Mouse (Mus musculus): ENCODE measurements at regions not wholly inside any gene's neighbourhood (a gene's known extent, or its start where the extent isn't known, plus 50 kb on each side); places are given as distances from the start of the nearest gene placed in this dataset.
"Not testable (repeated sequence)": the region's sequence is repeated elsewhere in the genome, so short reads cannot be mapped to it uniquely, and the experiment has no call there.

DNA sequence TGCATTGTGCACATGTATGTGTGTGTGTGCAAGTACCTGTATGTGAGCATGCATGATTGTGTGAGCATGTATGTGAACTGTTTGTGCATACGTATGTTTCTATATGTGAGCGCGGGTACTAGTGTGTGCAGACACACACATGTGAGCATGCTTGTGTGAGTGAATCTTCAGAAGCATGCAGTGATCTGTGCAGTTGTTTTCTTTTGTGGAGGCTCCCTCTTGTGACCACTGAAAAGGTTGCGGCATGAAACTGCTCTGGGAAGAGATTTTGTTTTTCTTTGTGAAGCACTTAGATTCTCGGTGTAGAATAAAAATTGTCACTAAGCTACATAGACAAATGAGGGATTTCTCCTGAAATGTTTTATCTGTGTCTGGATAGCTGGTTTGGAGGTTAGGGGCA is 189.2 kb upstream of the Rapgef5 start:
- not testable (repeated sequence) for H3K27ac ChIP-seq; H3K4me3 ChIP-seq; DNase-seq (ENCODE audit: low spot score); H3K36me3 ChIP-seq; H3K9me3 ChIP-seq; H3K27me3 ChIP-seq (ENCODE audit: insufficient read depth, poor library complexity, severe bottlenecking); H3K4me1 ChIP-seq
- WGBS, result 62% methylated on average over 5 of the region's 5 CpGs

DNA sequence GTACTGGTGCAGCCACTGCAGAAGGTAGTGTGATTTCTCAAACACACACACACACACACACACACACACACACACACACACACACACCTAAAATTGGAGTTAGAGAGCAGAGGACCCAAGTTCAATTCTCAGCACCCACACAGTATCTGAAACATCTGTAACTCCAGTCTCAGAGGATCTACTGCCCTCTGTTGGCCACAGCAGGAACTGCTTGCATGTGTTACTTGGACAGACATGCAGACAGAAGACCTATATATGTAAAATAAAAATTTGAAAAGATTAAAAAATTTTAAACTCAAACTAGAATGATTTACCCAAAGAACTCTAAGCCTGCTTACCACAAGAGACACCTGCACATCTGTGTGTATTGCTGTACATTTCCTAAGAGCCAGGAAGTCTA is 185.9 kb upstream of the Rapgef5 start:
- Histone ChIP-seq H3K36me3 (no peaks in the 10 kb centered on the region), H3K27ac (no peak overlapping the region), H3K9me3 (no peaks in the 10 kb centered on the region), H3K4me1 (no peaks in the 10 kb centered on the region), H3K4me3 (no peak overlapping the region), H3K27me3 (ENCODE audit: insufficient read depth, poor library complexity, severe bottlenecking) (no peaks in the 10 kb centered on the region)
- no peak for DNase-seq (ENCODE audit: low spot score)

DNA sequence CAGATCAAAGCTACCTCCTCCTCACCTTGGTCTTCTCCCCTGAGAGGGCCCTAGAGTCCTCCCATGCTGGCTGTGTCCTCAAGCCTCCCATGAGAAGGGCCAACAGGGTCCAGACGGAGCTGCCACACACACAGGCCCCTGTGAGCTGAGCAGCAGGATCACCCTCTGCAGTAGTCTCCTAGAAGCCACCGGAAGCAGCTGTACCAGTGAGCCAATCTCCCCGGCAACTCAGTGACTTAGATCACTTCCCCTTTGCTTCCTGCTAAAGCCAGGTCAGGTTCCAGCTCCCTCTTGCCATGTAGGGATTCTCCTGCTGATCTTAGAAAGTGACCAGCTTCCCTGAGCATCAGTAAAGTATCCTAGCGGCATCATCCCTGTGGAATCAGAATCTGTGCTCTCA is 179.4 kb upstream of the Rapgef5 start:
- no peaks in the 10 kb centered on the region for H3K27me3 ChIP-seq (ENCODE audit: insufficient read depth, poor library complexity, severe bottlenecking)
- 51% methylated on average over 4 of the region's 4 CpGs for WGBS
- H3K9me3 ChIP-seq, result no peaks in the 10 kb centered on the region
- DNase-seq (ENCODE audit: low spot score), result no peak
- H3K4me1 ChIP-seq, result no peaks in the 10 kb centered on the region
- no peak overlapping the region for H3K4me3 ChIP-seq
- H3K36me3 ChIP-seq, result no peaks in the 10 kb centered on the region
- H3K27ac ChIP-seq, result no peak overlapping the region

DNA sequence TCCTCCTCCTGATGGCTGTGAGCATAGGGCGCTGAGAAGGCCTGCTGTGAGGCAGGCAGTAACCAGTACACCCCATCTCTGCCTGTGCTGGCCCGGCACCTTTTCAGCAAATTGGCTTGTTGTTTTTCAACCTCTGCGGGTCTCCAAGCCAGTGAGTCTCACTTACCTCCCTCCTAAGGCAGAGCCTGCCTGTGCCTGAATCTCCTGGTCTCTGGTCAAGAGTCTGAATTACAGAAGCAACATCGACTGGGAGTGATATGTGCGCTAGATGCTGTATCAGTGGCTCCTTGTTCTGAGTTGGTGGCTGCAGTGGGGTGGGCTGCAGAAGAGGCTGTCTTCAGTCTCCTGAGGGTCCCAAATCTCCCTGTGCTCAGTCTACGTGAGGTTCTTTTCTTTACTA is 174.0 kb upstream of the Rapgef5 start:
- H3K36me3 ChIP-seq, result no peaks in the 10 kb centered on the region
- DNase-seq (ENCODE audit: low spot score), result no peak
- H3K27me3 ChIP-seq (ENCODE audit: insufficient read depth, poor library complexity, severe bottlenecking), result peaks cover 9% of the 10 kb centered on the region; the same call in 1 of the 2 replicates
- no peaks in the 10 kb centered on the region for H3K9me3 ChIP-seq
- H3K4me1 ChIP-seq, result peaks cover 19% of the 10 kb centered on the region
- no peak overlapping the region for H3K27ac ChIP-seq
- WGBS, result 34% methylated on average over 6 of the region's 6 CpGs
- no peak overlapping the region for H3K4me3 ChIP-seq

DNA sequence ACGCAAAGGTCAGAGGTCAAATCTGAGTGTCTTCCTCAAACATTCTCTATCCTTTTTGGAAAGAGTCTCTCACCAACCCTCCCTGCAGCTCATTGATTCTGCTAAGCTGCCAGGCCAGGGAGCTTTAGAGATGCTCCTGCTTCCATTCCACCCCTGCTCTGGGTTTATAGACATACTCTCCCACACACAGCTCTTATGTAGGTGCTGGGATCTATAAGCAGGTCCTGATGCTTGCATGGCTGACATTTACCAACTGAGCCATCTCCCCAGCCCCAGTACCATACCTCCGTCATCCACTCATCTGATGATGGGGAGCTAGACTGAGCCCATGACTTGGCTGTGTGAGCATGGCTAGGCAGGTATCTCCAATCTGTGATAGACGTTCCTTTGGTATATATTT is 173.2 kb upstream of the Rapgef5 start:
- no peak for DNase-seq (ENCODE audit: low spot score)
- 88% methylated on average over 3 of the region's 3 CpGs for WGBS
- no peaks in the 10 kb centered on the region for H3K36me3 ChIP-seq
- H3K27ac ChIP-seq, result no peak overlapping the region
- peaks cover 9% of the 10 kb centered on the region; the same call in 1 of the 2 replicates for H3K27me3 ChIP-seq (ENCODE audit: insufficient read depth, poor library complexity, severe bottlenecking)
- H3K4me3 ChIP-seq, result no peak overlapping the region
- peaks cover 20% of the 10 kb centered on the region for H3K4me1 ChIP-seq
- H3K9me3 ChIP-seq, result no peaks in the 10 kb centered on the region

DNA sequence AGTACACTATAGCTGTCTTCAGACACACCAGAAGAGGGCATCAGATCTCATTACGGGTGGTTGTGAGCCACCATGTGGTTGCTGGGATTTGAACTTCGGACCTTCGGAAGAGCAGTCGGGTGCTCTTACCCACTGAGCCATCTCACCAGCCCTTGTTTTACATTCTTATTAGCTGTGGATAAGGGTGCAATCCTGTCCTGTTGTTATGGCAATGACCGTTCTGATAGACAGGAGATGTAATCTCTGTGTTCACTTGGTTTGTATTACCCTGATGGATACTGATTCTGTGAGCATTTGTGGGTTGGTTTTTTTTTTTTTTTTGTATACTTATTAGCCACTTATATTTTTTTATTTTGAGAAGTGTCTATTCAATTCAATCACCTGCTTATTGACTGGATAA is 172.7 kb upstream of the Rapgef5 start:
- peaks cover 20% of the 10 kb centered on the region for H3K4me1 ChIP-seq
- 85% methylated on average over 5 of the region's 5 CpGs for WGBS
- H3K36me3 ChIP-seq; DNase-seq (ENCODE audit: low spot score); H3K4me3 ChIP-seq; H3K27ac ChIP-seq; H3K27me3 ChIP-seq (ENCODE audit: insufficient read depth, poor library complexity, severe bottlenecking); H3K9me3 ChIP-seq: not testable (repeated sequence)

DNA sequence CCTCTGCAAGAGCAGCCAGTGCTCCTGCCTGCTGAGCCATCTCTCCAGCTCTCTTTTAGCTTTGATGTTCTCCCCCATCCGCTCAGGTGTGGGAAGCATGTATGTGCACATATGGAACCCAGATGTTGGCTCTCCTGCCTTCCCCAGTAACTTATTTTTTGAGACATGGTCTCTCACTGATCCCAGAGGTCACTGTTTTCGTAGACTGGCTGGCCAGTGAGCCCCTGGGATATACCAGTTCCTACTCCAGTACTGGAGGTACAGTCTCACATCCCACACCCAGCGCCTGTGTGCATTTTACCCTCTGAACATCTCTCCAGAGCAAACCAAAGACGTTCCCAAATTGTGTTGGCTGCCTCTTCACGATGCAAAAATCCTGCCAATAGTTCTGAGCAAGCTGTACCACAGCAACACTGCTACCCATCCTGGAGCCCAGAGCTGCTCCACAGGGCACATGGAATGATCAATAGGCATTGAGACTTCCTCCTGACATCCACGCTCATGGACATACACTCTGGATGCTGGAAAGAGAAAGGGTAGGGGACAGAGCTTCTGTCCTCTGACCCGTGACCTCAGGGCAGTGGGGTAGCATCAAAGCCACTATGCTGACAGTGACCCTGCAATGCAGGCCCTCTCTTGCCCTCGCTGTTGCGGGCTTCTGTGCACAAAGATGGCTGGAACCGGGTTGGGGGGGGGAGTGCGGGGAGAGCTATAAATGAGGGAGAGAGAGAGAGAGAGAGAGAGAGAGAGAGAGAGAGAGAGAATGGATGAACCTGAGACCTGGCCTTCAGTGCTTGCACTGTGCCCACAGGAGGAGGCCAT is 171.8 kb upstream of the Rapgef5 start:
- Histone ChIP-seq H3K27me3 (ENCODE audit: insufficient read depth, poor library complexity, severe bottlenecking) (peaks cover 9% of the 10 kb centered on the region; the same call in 1 of the 2 replicates), H3K27ac (no peak overlapping the region), H3K36me3 (no peaks in the 10 kb centered on the region), H3K9me3 (no peaks in the 10 kb centered on the region), H3K4me3 (no peak overlapping the region), H3K4me1 (peaks cover 20% of the 10 kb centered on the region)
- DNase-seq (ENCODE audit: low spot score), result no peak
- 69% methylated on average over 11 of the region's 11 CpGs for WGBS

DNA sequence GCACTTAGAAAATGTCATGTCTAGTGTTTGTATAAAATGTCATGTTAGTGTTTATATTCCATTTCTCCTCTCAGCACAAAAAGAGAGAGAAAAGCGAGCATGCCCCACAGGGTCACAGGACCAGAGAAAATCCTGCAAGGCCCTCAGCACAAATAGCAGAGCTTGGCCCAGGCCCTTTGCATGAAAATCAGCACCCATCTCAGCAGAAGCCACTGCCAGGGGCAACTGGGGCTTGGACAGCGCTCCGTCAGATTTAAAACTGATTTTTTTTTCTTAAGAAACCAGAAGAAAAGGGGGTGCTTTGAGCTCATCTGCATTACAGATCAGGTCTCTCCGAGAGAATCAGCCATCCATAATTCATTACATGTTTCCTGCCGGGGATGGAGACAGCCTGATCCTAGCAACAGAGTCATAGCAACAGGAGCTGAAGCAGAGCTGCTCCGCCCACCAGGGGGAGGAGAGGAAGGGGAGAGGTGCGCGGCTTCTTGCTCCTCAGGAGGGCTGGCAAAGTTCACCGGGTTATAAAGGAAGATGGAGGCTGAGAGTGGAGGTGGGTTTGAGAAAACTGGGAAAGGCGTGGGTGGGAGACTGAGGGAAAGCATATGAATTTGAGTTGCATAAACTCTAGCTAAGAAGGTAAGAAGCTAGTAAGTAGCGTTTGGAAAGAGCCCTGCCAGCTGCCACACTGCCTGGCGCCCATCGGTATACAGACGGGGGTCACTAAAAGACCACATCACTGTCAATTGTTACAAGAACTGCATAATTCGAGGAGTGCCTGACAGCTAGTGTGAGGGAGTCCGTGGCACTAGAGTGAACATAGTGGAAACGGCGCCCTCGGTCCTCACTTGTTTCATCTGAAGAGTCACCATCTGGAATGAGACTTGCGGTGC is 170.9 kb upstream of the Rapgef5 start:
- DNase-seq (ENCODE audit: low spot score), result no peak
- Histone ChIP-seq H3K27me3 (ENCODE audit: insufficient read depth, poor library complexity, severe bottlenecking) (peaks cover 9% of the 10 kb centered on the region; the same call in 1 of the 2 replicates), H3K36me3 (no peaks in the 10 kb centered on the region), H3K27ac (no peak overlapping the region), H3K4me3 (no peak overlapping the region), H3K9me3 (no peaks in the 10 kb centered on the region), H3K4me1 (peaks cover 20% of the 10 kb centered on the region)
- WGBS, result 32% methylated on average over 20 of the region's 20 CpGs

DNA sequence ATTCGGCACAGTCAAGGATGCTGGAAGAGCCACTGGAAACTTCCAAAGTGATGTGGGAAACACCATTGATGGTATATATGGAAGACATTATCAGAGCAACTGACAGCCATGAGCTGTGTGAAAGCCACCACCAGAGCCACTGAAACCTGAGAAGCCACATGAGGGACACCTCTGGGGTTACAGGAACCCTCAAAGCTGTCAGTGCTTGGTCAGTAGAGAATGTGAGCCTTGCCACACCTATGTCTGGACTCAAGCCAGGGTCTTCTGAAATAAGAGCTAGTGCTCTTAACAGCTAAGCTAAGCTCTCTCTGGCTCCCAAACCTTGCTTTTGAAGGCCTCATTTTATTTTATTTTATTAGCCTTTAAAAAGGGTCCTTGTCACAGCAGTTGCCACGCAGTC is 170.2 kb upstream of the Rapgef5 start:
- peaks cover 9% of the 10 kb centered on the region; the same call in 1 of the 2 replicates for H3K27me3 ChIP-seq (ENCODE audit: insufficient read depth, poor library complexity, severe bottlenecking)

DNA sequence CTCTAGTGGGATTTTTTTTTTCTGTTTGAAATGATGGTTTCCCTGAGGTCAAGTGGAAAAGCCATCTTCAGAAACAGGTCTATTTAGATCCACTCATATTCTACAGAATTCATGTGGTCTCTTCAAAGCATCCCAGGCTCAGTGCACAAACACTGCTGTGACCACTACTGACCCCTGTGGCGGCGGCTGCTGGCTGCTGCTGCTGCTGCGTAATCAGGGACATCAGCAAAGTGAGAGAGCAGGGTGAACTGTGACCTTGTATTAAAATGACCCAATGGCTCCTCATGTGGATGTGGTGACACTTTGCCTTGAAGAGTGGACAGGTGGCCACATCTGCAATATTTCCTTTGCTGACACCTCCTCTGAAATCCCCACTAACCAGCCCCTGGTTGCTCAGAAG is 169.1 kb upstream of the Rapgef5 start:
- Histone ChIP-seq H3K27me3 (ENCODE audit: insufficient read depth, poor library complexity, severe bottlenecking) (peaks cover 9% of the 10 kb centered on the region; the same call in 1 of the 2 replicates), H3K4me1 (peaks cover 25% of the 10 kb centered on the region), H3K9me3 (no peaks in the 10 kb centered on the region), H3K27ac (no peak overlapping the region), H3K36me3 (no peaks in the 10 kb centered on the region), H3K4me3 (no peak overlapping the region)
- DNase-seq (ENCODE audit: low spot score), result no peak
- 61% methylated on average over 3 of the region's 3 CpGs for WGBS

More for the DNA sequence above, 170.2 kb upstream of the Rapgef5 start:
- WGBS, result 75% methylated on average over 2 of the region's 2 CpGs
- no peak overlapping the region for H3K4me3 ChIP-seq
- H3K4me1 ChIP-seq, result peaks cover 20% of the 10 kb centered on the region
- no peaks in the 10 kb centered on the region for H3K36me3 ChIP-seq
- no peak overlapping the region for H3K27ac ChIP-seq
- no peak for DNase-seq (ENCODE audit: low spot score)
- no peaks in the 10 kb centered on the region for H3K9me3 ChIP-seq

DNA sequence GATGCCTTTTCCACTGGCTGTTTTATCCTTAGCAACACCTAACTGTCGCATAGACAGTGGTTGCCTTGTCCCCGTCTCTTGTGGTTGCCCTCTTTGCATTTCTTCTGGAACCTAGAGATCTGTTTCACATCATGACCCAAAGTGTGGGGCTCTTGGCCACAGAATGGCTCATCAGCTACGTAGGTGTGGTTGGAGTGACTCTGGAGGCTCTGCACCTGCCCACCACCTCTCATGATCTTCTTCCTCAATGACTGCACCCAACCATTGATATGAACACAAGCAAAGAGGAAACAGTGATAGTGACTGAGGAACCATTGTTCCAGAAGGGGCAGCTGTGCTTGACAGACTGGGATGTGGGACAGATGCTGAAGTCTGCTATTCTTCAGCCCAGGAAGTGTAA is 167.8 kb upstream of the Rapgef5 start:
- H3K27ac ChIP-seq, result no peak overlapping the region
- H3K27me3 ChIP-seq (ENCODE audit: insufficient read depth, poor library complexity, severe bottlenecking), result peaks cover 9% of the 10 kb centered on the region; the same call in 1 of the 2 replicates
- DNase-seq (ENCODE audit: low spot score), result no peak
- 80% methylated on average over 3 of the region's 3 CpGs for WGBS
- no peaks in the 10 kb centered on the region for H3K36me3 ChIP-seq
- no peak overlapping the region for H3K4me3 ChIP-seq
- H3K9me3 ChIP-seq, result no peaks in the 10 kb centered on the region
- peaks cover 26% of the 10 kb centered on the region for H3K4me1 ChIP-seq

DNA sequence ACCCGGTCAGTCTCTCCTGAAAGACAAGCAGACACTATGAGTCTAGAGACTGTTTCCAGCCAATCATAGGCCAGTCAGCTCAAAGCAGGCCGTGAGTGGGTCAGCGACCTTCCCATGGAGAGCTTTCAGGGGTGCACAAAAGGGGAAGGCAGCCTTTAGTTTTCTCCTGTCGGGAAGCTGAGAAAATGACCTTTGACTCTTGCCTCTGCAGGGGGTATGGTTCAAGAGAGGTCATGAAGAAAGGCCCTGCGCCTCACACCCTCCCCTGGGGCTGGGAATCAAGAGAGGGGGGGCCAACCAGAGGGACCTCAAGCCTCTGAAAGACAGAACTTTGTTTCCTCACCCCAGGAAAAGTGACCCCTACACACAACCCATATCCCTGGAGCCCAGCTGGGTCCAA is 164.4 kb upstream of the Rapgef5 start:
- H3K27me3 ChIP-seq (ENCODE audit: insufficient read depth, poor library complexity, severe bottlenecking), result no peaks in the 10 kb centered on the region
- peaks cover 9% of the 10 kb centered on the region for H3K4me1 ChIP-seq
- H3K4me3 ChIP-seq, result no peak overlapping the region
- no peak overlapping the region for H3K27ac ChIP-seq
- peak; percentile 71 for DNase-seq (ENCODE audit: low spot score)
- no peaks in the 10 kb centered on the region for H3K36me3 ChIP-seq
- H3K9me3 ChIP-seq, result no peaks in the 10 kb centered on the region
- WGBS, result 16% methylated on average over 5 of the region's 5 CpGs

DNA sequence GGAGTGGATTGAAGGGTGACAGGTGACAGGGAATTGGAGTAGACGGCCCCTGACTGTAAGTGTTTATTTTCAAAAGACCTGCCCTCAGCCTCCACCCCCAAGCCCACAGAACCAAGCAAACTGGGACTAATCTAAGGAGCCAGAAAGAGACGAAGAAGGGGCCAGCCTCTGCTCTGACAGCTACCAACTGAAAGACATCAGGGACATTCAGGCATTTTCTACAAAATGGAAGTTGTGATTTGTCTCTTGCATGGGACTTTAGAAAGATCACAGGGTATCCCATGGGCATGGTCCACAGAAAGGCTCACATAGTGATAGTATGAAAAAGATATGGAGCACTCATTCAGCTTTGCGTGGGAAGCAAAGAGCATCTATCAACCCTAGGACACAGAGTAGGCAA is 163.8 kb upstream of the Rapgef5 start:
- Histone ChIP-seq H3K27ac (no peak overlapping the region), H3K36me3 (no peaks in the 10 kb centered on the region), H3K27me3 (ENCODE audit: insufficient read depth, poor library complexity, severe bottlenecking) (0 out of 2 replicates have a peak, but pooled peaks cover 1% of the 10 kb centered on the region), H3K4me1 (peaks cover 6% of the 10 kb centered on the region; the same call in 1 of the 2 replicates), H3K9me3 (no peaks in the 10 kb centered on the region), H3K4me3 (no peak overlapping the region)
- DNase-seq (ENCODE audit: low spot score), result peak; percentile 41
- WGBS, result 48% methylated on average over 3 of the region's 3 CpGs

Measured in heart, embryonic 10.5 days (tissue).